Mouse (Mus musculus) gastrocnemius, adult 2 months (tissue): ENCODE results near the gene Guca1a. TPM values are rescaled to one million over a fixed set of nuclear protein-coding genes. Genes with fewer than 3 reads are reported as not detected.

Source experiments
- DNase-seq: peaks from one replicate; pipeline ENCODE4 v3.0.0; 2022
- H3K27ac ChIP-seq: fragments of 200-600 bp; 2 replicates; pipeline ENCODE4 v1.8.1; 2022; ENCODE audit warnings: mild to moderate bottlenecking
- H3K4me3 ChIP-seq: fragments of 200-600 bp; 2 replicates; pipeline ENCODE4 v1.8.1; 2022; ENCODE audit warnings: mild to moderate bottlenecking, moderate library complexity
- CTCF ChIP-seq: fragments of 200-600 bp; IDR thresholded peaks from 2 replicates; pipeline ENCODE4 v1.8.1; 2022; ENCODE audit warnings: antibody characterized with exemption, mild to moderate bottlenecking, moderate library complexity
- intact Hi-C: fragments of 180-260 bp; cut with DNase I; formaldehyde crosslinking; loops from one replicate; pipeline ENCODE4 v1.15.1; 2025
- total RNA-seq, 2 experiments: library from RNA; stranded (reverse); gene quantifications; 2 replicates each; pipeline ENCODE4 v1.2.3; 2021

Guca1a gene
- total RNA-seq, 2 experiments from 2014 or later, result not detected

DNA sequence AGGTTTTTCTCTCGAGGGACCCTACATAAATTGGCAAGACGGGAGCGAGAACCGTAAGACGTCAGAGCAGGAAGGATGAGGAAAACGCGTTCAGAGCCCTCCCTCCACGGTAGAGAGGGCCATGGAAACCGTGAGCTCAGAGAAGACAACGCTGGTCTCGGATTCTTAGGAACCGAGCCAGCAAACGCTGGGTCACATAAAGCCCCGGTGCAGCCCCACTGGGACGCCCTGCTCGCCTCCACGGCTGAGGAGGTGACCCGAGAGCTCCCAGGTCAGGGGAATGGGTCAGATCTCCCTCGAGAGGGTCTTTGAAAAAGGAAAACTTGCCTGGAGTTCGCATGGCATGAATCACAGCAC lies 31.3 kb downstream of the Guca1a start:
- intact Hi-C loops, result loop anchor here (10.0 kb wide), 1 partner anchor 326 kb away; the partner anchor contains the start of genes Gm21981 and Prickle4
- no peak for TF ChIP-seq CTCF
- DNase-seq, result peak; percentile 37
- Histone ChIP-seq H3K27ac (peak overlapping the region; percentile 85), H3K4me3 (peak overlapping the region; percentile 96)

DNA sequence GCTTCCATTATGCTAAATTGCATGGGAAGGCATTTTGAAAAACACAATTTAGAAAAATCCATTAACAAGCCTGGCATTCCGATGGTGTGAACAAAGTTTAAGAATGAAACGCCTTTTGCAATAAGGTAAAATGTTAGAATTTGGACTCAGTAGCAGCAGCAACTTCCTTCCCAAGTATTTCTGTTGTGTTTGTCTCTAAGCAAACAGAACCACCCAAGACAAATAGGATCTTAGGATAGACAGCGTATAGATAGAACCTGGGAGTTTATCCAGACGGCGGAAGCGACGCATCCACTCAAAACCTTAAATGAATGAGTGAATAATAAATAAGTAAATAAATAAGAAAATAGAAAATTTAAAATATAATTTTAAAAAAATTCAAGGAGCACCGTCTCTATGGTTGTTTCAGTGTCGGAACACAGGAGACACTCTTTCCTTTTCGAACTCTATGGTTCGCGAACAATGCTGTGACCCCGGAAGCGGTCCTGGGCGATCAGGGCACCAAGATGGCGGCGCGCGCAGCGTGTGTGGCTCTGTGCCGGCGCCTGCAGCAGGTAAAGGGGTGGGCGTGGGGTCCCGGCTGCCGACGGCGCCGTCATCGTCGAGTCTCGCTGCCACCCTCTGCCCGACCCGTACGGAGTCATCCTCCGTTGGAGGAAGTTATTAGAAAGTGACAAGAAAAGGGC lies 31.8 kb downstream of the Guca1a start, which contains the start of gene Mrps10:
Gene Mrps10 (plus strand): TSS at position 487 of the 686 bp plus-strand sequence.
- 0 out of 2 replicates have a peak, but pooled peaks have one; percentile 4 for TF ChIP-seq CTCF
- Histone ChIP-seq H3K4me3 (peak within 1 kb of the TSS; percentile 96), H3K27ac (peak within 1 kb of the TSS; percentile 85)
- intact Hi-C loops, result loop anchor here (10.0 kb wide), 1 partner anchor 326 kb away; the partner anchor contains the start of genes Gm21981 and Prickle4
- DNase-seq, result peak; percentile 91

DNA sequence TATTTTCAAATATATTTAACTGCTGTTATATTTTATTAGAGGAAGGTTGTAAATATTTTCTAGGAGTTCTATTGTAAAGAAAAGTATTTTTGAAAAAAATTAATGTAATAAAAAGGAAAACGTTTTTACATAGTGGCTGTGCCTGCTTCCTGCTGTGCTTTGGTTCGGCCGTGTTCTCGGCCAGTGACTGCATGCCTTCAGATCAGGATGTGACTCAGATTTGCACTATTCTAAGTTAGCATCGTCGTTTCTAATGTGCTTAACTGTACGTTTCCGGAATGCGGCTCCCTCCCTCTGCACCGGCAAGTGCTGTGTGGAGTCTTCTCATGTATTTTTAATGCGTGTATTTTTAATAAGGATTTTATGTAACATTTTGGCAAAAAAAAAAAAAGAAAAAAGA lies 39.0 kb downstream of the Guca1a start:
- no peak overlapping the region for H3K4me3 ChIP-seq
- H3K27ac ChIP-seq, result no peak overlapping the region
- intact Hi-C loops, result loop anchor here (10.0 kb wide), 1 partner anchor 333 kb away; the partner anchor contains the start of genes Gm21981 and Prickle4
- no peak for DNase-seq
- no peak for TF ChIP-seq CTCF

DNA sequence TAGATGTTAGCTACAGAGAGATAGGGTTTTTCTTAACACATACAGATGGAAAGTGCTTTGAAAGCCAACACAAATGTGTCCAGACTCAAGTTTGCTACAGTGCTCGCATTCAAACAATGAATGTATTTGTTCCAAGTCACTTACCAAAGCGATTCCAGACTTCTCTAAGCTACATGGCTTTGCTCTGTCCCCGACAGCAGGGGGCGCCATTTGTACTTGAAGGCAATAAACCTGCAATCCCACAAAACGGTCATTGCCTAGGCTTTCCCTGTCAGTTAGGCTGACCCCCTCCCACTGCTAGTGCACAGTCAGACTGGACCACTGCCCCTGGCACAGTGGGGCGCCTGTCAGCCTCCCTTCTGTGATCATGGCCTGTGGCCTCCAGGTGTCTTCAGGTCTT lies 40.4 kb downstream of the Guca1a start:
- H3K27ac ChIP-seq, result no peak overlapping the region
- TF ChIP-seq CTCF, result peak; percentile 62
- DNase-seq, result peak; percentile 62
- H3K4me3 ChIP-seq, result no peak overlapping the region
- intact Hi-C loops, result loop anchor here (10.0 kb wide), 1 partner anchor 335 kb away; the partner anchor contains the start of genes Gm21981 and Prickle4

DNA sequence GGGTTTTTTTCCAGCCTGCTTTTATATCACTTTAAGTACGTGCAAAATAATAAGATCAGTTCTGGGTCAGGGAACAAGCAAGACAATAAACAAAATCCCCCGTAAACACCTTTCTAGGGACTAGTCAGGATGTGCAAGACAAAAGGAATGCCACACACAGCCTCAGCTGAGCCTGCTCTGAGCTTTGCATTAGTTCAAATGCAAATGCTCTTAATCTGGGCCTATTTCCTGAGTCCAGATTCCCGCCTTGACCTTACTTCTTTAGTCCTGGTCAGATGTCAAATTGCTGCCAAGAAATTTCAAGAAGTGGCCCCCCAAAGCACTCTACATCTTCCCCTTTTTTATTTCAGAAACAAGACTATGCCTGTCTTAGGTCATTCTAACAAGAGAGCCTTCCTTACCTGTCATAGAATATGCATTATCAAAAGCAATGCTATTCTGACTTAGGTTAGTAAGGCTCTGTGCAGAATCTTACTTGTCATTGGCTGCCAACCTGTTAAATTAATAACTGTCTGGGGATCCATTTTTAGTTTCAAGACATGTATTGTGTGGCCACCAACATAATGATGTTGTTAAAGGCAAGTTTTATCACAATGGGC lies 50.6 kb downstream of the Guca1a start:
- no peak for TF ChIP-seq CTCF
- no peak for DNase-seq

More for the DNA sequence above, 50.6 kb downstream of the Guca1a start:
- Histone ChIP-seq H3K4me3 (no peak overlapping the region), H3K27ac (no peak overlapping the region)
- intact Hi-C loops, result no loop called here

Other genes starting within 250 kb of the Guca1a start
- gene Mrps10, start 31.7 kb downstream of the Guca1a start, total RNA-seq, result 10 to 100 TPM; 31.5 to 33.2 TPM
- under 1 TPM; 0.54 to 0.78 TPM for gene Guca1b, start 15.2 kb downstream of the Guca1a start, total RNA-seq
- under 1 TPM; 0.23 to 0.45 TPM for gene AI661453, start 36.0 kb upstream of the Guca1a start, total RNA-seq
- not detected for gene 1700001C19Rik, start 36.8 kb upstream of the Guca1a start, total RNA-seq
- gene Taf8, start 101.7 kb upstream of the Guca1a start, total RNA-seq, result 10 to 100 TPM; 13.0 to 14.1 TPM
- 10 to 100 TPM; 18.7 to 25.8 TPM for gene Ccnd3, start 104.5 kb upstream of the Guca1a start, total RNA-seq
- 10 to 100 TPM; 14.2 to 16.0 TPM for gene Bysl, start 210.9 kb upstream of the Guca1a start, total RNA-seq
- 10 to 100 TPM; 17.9 to 18.3 TPM for gene Med20, start 211.0 kb upstream of the Guca1a start, total RNA-seq
- 1 to 10 TPM in 1 of 2 experiments, under 1 TPM in 1; 0.82 to 2.4 TPM for gene Gm20517, start 211.0 kb upstream of the Guca1a start, total RNA-seq
- gene Usp49, start 230.1 kb upstream of the Guca1a start, total RNA-seq, result 1 to 10 TPM; 3.1 to 4.5 TPM